In genomic region chr3:120731287-120731686, GRCm38 (mm10) we compare ENCODE assay signal across 11 mouse cellular contexts.
DNase-seq lines count a peak whose midpoint lies in the region; ATAC-seq and TF ChIP-seq lines count a peak whose summit lies in the region.
"Had no signal": no experiment of that assay in that cellular context is flagged by ENCODE, and none has a peak within 500 bp of the region (broad histone marks: within the 10 kb centered on the region; RNA-seq: fewer than 3 reads in every experiment).

No protein-coding gene starts in this region.

- peak; percentile 23 for DNase-seq in layer of hippocampus, adult 9-11 months
- DNase-seq in layer of hippocampus, postnatal 14 days (ENCODE audit: low spot score in 2 of 2): no peak
- peak; percentile 74 to 89 for DNase-seq in cerebellum, adult 2 months
- no peak for DNase-seq in spleen, adult 12 weeks (ENCODE audit: low spot score)
- DNase-seq in heart, adult 9 months (ENCODE audit: low spot score in 2 of 2): no peak
- no peak for DNase-seq in T-cell, adult 2 months (ENCODE audit: low spot score)
- DNase-seq: heart, adult 18-20 months had no signal

- TF ChIP-seq CTCF in cerebellum, adult 2 months (IDR thresholded peaks at IDR 0.05; ENCODE audit: borderline replicate concordance, insufficient read depth, low read depth, low read length): no peak

- no peaks in the 10 kb centered on the region for H3K9me3 ChIP-seq in forebrain, embryonic 12.5 days
- no peaks in the 10 kb centered on the region for H3K9me3 ChIP-seq in neural tube, embryonic 13.5 days
- H3K9me3 ChIP-seq: stomach, embryonic 15.5 days had no signal

- H3K4me2 ChIP-seq in forebrain, embryonic 12.5 days: no peak overlapping the region
- H3K4me2 ChIP-seq in neural tube, embryonic 13.5 days: no peak overlapping the region
- H3K4me2 ChIP-seq: stomach, embryonic 15.5 days had no signal

- peaks cover 9% of the 10 kb centered on the region; the same call in 1 of the 2 replicates for H3K4me1 ChIP-seq in cerebellum, adult 2 months (ENCODE audit: control insufficient read depth, insufficient read depth, low read length)
- H3K4me1 ChIP-seq in forebrain, embryonic 12.5 days: peaks cover 10% of the 10 kb centered on the region; the same call in 1 of the 2 replicates
- peaks cover 16% of the 10 kb centered on the region; the same call in 1 of the 2 replicates for H3K4me1 ChIP-seq in neural tube, embryonic 13.5 days (replicated peaks)
- H3K4me1 ChIP-seq: stomach, embryonic 15.5 days had no signal

- peak overlapping the region; percentile 69 for H3K27ac ChIP-seq in cerebellum, adult 2 months (ENCODE audit: insufficient read depth, low read length)
- 0 out of 2 replicates have a peak overlapping the region, but pooled peaks have one; percentile 63 for H3K27ac ChIP-seq in forebrain, embryonic 12.5 days
- peak overlapping the region; percentile 28; the same call in 1 of the 2 replicates for H3K27ac ChIP-seq in neural tube, embryonic 13.5 days (replicated peaks)
- H3K27ac ChIP-seq: liver, embryonic 14.5 days; stomach, embryonic 15.5 days had no signal

- H3K9ac ChIP-seq in forebrain, embryonic 12.5 days: no peak overlapping the region
- no peak overlapping the region for H3K9ac ChIP-seq in neural tube, embryonic 13.5 days
- H3K9ac ChIP-seq: liver, embryonic 14.5 days; stomach, embryonic 15.5 days had no signal

- H3K27me3 ChIP-seq in cerebellum, adult 2 months (ENCODE audit: control insufficient read depth, insufficient read depth, low read length): no peaks in the 10 kb centered on the region
- H3K27me3 ChIP-seq in forebrain, embryonic 12.5 days: no peaks in the 10 kb centered on the region
- no peaks in the 10 kb centered on the region for H3K27me3 ChIP-seq in neural tube, embryonic 13.5 days
- H3K27me3 ChIP-seq: stomach, embryonic 15.5 days had no signal

- TF ChIP-seq POLR2A in cerebellum, adult 2 months (IDR thresholded peaks at IDR 0.05; ENCODE audit: borderline replicate concordance, insufficient read depth, low read length): peak; percentile 48; the same call in 1 of the 2 replicates

- H3K36me3 ChIP-seq in forebrain, embryonic 12.5 days (replicated peaks): no peaks in the 10 kb centered on the region
- no peaks in the 10 kb centered on the region for H3K36me3 ChIP-seq in neural tube, embryonic 13.5 days
- H3K36me3 ChIP-seq: stomach, embryonic 15.5 days had no signal

- 13% methylated on average over 9 of the region's 9 CpGs for WGBS in cerebellum, adult 2 months
- 66% methylated on average over 9 of the region's 9 CpGs for WGBS in forebrain, embryonic 12.5 days
- 63% methylated on average over 9 of the region's 9 CpGs for WGBS in neural tube, embryonic 13.5 days

- peak; percentile 63 for ATAC-seq in forebrain, embryonic 12.5 days (ENCODE audit: low FRiP score)
- ATAC-seq in neural tube, embryonic 13.5 days (ENCODE audit: low read depth): peak; percentile 24; the same call in 1 of the 2 replicates

- H3K4me3 ChIP-seq in cerebellum, adult 2 months (replicated peaks; ENCODE audit: insufficient read depth, low read depth, low read length): no peak overlapping the region
- no peak overlapping the region for H3K4me3 ChIP-seq in forebrain, embryonic 12.5 days (replicated peaks)
- no peak overlapping the region for H3K4me3 ChIP-seq in neural tube, embryonic 13.5 days
- H3K4me3 ChIP-seq: stomach, embryonic 15.5 days had no signal

Comparison
In these comparisons a context has a peak if more than half of its experiments do, and no peak if none do; other contexts are left out.
1. DNase-seq: peak in layer of hippocampus, adult 9-11 months (single experiment) and cerebellum, adult 2 months (2 of 2); none in layer of hippocampus, postnatal 14 days (0 of 2), spleen, adult 12 weeks (single experiment), heart, adult 9 months (0 of 2) and T-cell, adult 2 months (single experiment).
2. Peak in every context shown above with its lines, with median percentiles within 50 percentile points of each other: H3K27ac ChIP-seq.